Mouse (Mus musculus) MEL (cell line): ENCODE data around the gene Cort. TPM values are rescaled to one million over a fixed set of nuclear protein-coding genes. Genes with fewer than 3 reads are reported as not detected.
"Not testable (repeated sequence)": the region's sequence is repeated elsewhere in the genome, so short reads cannot be mapped to it uniquely, and the experiment has no call there.

Experiments used
- DNase-seq: peaks from one replicate; pipeline ENCODE4 v3.0.0; 2011; ENCODE audit warnings: low read depth, low spot score
- H3K27ac ChIP-seq: 2 replicates; pipeline ENCODE4 v1.5.1; 2012; ENCODE audit warnings: low read depth, mild to moderate bottlenecking, control low read depth, low read length, moderate library complexity; ENCODE audit not compliant: control insufficient read depth
- H3K27me3 ChIP-seq, 2 experiments: fragments of 150-350 bp in 1 of 2; sonication (generic) in 1 of 2; 2 replicates each; pipeline ENCODE4 v1.6.1; 2012; ENCODE audit warnings: low read length in 2 of 2, mild to moderate bottlenecking in 2 of 2, improper control_type of control experiment in 1 of 2, moderate library complexity in 1 of 2; ENCODE audit not compliant: insufficient read depth in 2 of 2, control insufficient read depth in 1 of 2
- H3K36me3 ChIP-seq, 2 experiments: 2 replicates each; pipeline ENCODE4 v1.6.1; 2012 to 2014; ENCODE audit warnings: low read length in 2 of 2, improper control_type of control experiment in 1 of 2, inconsistent platforms in 1 of 2, mild to moderate bottlenecking in 1 of 2; ENCODE audit not compliant: insufficient read depth in 2 of 2, control insufficient read depth in 1 of 2
- H3K4me1 ChIP-seq, 2 experiments: fragments of 150-350 bp in 1 of 2; sonication (generic) in 1 of 2; 2 replicates each; pipeline ENCODE4 v1.6.1; 2012; ENCODE audit warnings: low read length in 2 of 2, improper control_type of control experiment in 1 of 2, mild to moderate bottlenecking in 1 of 2; ENCODE audit not compliant: insufficient read depth in 2 of 2, control insufficient read depth in 1 of 2
- H3K4me3 ChIP-seq, 2 experiments: fragments of 150-350 bp in 1 of 2; sonication (generic) in 1 of 2; 2 replicates each; pipeline ENCODE4 v1.5.1; 2012; ENCODE audit warnings: low read depth in 2 of 2, low read length in 2 of 2, mild to moderate bottlenecking in 2 of 2, moderate library complexity in 2 of 2, control low read depth in 1 of 2, improper control_type of control experiment in 1 of 2; ENCODE audit not compliant: control insufficient read depth in 1 of 2, insufficient read depth in 1 of 2
- H3K79me2 ChIP-seq: 2 replicates; pipeline ENCODE4 v1.6.1; 2012; ENCODE audit warnings: mild to moderate bottlenecking, low read length, moderate library complexity; ENCODE audit not compliant: control insufficient read depth, poor library complexity, insufficient read depth
- H3K9ac ChIP-seq: 2 replicates; pipeline ENCODE4 v1.6.1; 2012; ENCODE audit warnings: low read depth, mild to moderate bottlenecking, control low read depth, low read length, moderate library complexity; ENCODE audit not compliant: control insufficient read depth, poor library complexity, severe bottlenecking
- H3K9me3 ChIP-seq: fragments of 150-350 bp; sonication (generic); replicated peaks from 2 replicates; pipeline ENCODE4 v1.6.1; 2012; ENCODE audit warnings: mild to moderate bottlenecking, low read length, improper control_type of control experiment, moderate library complexity; ENCODE audit not compliant: insufficient read depth
- CHD1 ChIP-seq: IDR thresholded peaks from 2 replicates; pipeline ENCODE4 v1.6.1; 2012; ENCODE audit warnings: low read depth, mild to moderate bottlenecking, inconsistent platforms, low read length, improper control_type of control experiment
- CHD2 ChIP-seq: IDR thresholded peaks from 2 replicates; pipeline ENCODE4 v1.6.1; 2011; ENCODE audit warnings: low read length, improper control_type of control experiment
- CTCF ChIP-seq, 3 experiments: IDR thresholded peaks in 2 of 3; conservative IDR thresholded peaks in 1 of 3; 2 replicates each; pipeline ENCODE4 v1.5.1; 2011 to 2012; ENCODE audit warnings: low read length in 3 of 3, low read depth in 2 of 3, mild to moderate bottlenecking in 2 of 3, improper control_type of control experiment in 1 of 3, inconsistent platforms in 1 of 3, mixed read lengths in 1 of 3, moderate library complexity in 1 of 3; ENCODE audit not compliant: control insufficient read depth in 1 of 3, insufficient read depth in 1 of 3, poor library complexity in 1 of 3, severe bottlenecking in 1 of 3
- E2F4 ChIP-seq: IDR thresholded peaks from 2 replicates; pipeline ENCODE4 v1.6.1; 2011; ENCODE audit warnings: low read depth, low read length, improper control_type of control experiment, borderline replicate concordance
- ELF1 ChIP-seq: IDR thresholded peaks from 2 replicates; pipeline ENCODE4 v1.6.1; 2014; ENCODE audit warnings: low read depth, mild to moderate bottlenecking, inconsistent platforms, low read length, improper control_type of control experiment, moderate library complexity
- EP300 ChIP-seq, 2 experiments: IDR thresholded peaks; 2 replicates each; pipeline ENCODE4 v1.6.1; 2011; ENCODE audit warnings: improper control_type of control experiment in 2 of 2, low read length in 2 of 2, low read depth in 1 of 2, mild to moderate bottlenecking in 1 of 2
- GABPA ChIP-seq: IDR thresholded peaks from 2 replicates; pipeline ENCODE4 v1.6.1; 2012; ENCODE audit warnings: low read depth, mild to moderate bottlenecking, inconsistent platforms, low read length, improper control_type of control experiment, moderate library complexity
- GATA1 ChIP-seq: IDR thresholded peaks from 2 replicates; pipeline ENCODE4 v1.6.1; 2011; ENCODE audit warnings: low read depth, low read length, improper control_type of control experiment
- HCFC1 ChIP-seq: IDR thresholded peaks from 2 replicates; pipeline ENCODE4 v1.6.1; 2012; ENCODE audit warnings: low read depth, mild to moderate bottlenecking, inconsistent platforms, low read length, improper control_type of control experiment, moderate library complexity
- KAT2A ChIP-seq: conservative IDR thresholded peaks from 2 replicates; pipeline ENCODE4 v1.6.1; 2012; ENCODE audit warnings: low read depth, low read length, improper control_type of control experiment, inconsistent platforms
- MAX ChIP-seq: IDR thresholded peaks from 2 replicates; pipeline ENCODE4 v1.6.1; 2011; ENCODE audit warnings: low read length, improper control_type of control experiment
- MXI1 ChIP-seq: IDR thresholded peaks from 2 replicates; pipeline ENCODE4 v1.6.1; 2011; ENCODE audit warnings: mild to moderate bottlenecking, low read depth, low read length, improper control_type of control experiment
- MYB ChIP-seq: IDR thresholded peaks from 2 replicates; pipeline ENCODE4 v1.6.1; 2011; ENCODE audit warnings: mild to moderate bottlenecking, low read depth, low read length, improper control_type of control experiment
- NELFE ChIP-seq: IDR thresholded peaks from 2 replicates; pipeline ENCODE4 v1.6.1; 2011; ENCODE audit warnings: low read depth, low read length, improper control_type of control experiment
- NRF1 ChIP-seq: IDR thresholded peaks from 2 replicates; pipeline ENCODE4 v1.6.1; 2014; ENCODE audit warnings: low read depth, mild to moderate bottlenecking, inconsistent platforms, low read length, improper control_type of control experiment, moderate library complexity; ENCODE audit not compliant: poor library complexity, insufficient read depth, severe bottlenecking
- POLR2A ChIP-seq, 2 experiments: IDR thresholded peaks; 2 replicates each; pipeline ENCODE4 v1.6.1; 2011 to 2012; ENCODE audit warnings: low read length in 2 of 2, mild to moderate bottlenecking in 2 of 2, control low read depth in 1 of 2, improper control_type of control experiment in 1 of 2, low read depth in 1 of 2, moderate library complexity in 1 of 2; ENCODE audit not compliant: control insufficient read depth in 1 of 2, insufficient read depth in 1 of 2, poor library complexity in 1 of 2
- RCOR1 ChIP-seq: IDR thresholded peaks from 2 replicates; pipeline ENCODE4 v1.6.1; 2012; ENCODE audit warnings: low read depth, mild to moderate bottlenecking, inconsistent platforms, low read length, improper control_type of control experiment
- SIN3A ChIP-seq: IDR thresholded peaks from 2 replicates; pipeline ENCODE4 v1.6.1; 2012; ENCODE audit warnings: low read length, improper control_type of control experiment, inconsistent platforms
- SMC3 ChIP-seq: IDR thresholded peaks from 2 replicates; pipeline ENCODE4 v1.6.1; 2011; ENCODE audit warnings: low read depth, low read length, improper control_type of control experiment
- TCF12 ChIP-seq: IDR thresholded peaks from 2 replicates; pipeline ENCODE4 v1.6.1; 2014; ENCODE audit warnings: low read depth, mild to moderate bottlenecking, inconsistent platforms, low read length, improper control_type of control experiment, moderate library complexity
- UBTF ChIP-seq: IDR thresholded peaks from 2 replicates; pipeline ENCODE4 v1.6.1; 2012; ENCODE audit warnings: low read depth, mild to moderate bottlenecking, inconsistent platforms, low read length, improper control_type of control experiment, moderate library complexity, borderline replicate concordance; ENCODE audit not compliant: insufficient read depth
- USF2 ChIP-seq, 2 experiments: IDR thresholded peaks; 2 replicates each; pipeline ENCODE4 v1.6.1; 2011 to 2012; ENCODE audit warnings: improper control_type of control experiment in 2 of 2, low read length in 2 of 2, borderline replicate concordance in 1 of 2, inconsistent platforms in 1 of 2, low read depth in 1 of 2, mild to moderate bottlenecking in 1 of 2; ENCODE audit not compliant: insufficient read depth in 1 of 2
- ZKSCAN1 ChIP-seq: IDR thresholded peaks from 2 replicates; pipeline ENCODE4 v1.6.1; 2012; ENCODE audit warnings: low read depth, mild to moderate bottlenecking, inconsistent platforms, low read length, improper control_type of control experiment, moderate library complexity
- ZNF384 ChIP-seq: IDR thresholded peaks from 2 replicates; pipeline ENCODE4 v1.6.1; 2012; ENCODE audit warnings: low read depth, mild to moderate bottlenecking, inconsistent platforms, low read length, improper control_type of control experiment
- polyA plus RNA-seq, 2 experiments: library from polyadenylated mRNA; stranded (reverse) in 1 of 2; unstranded in 1 of 2; fragments of >175 nt in 1 of 2; fragments of >200 nt in 1 of 2; gene quantifications; 2 replicates each; pipeline versions ENCODE4 v1.2.1 to v1.2.4; 2012; ENCODE audit warnings: low replicate concordance in 2 of 2, low read depth in 1 of 2; ENCODE audit not compliant: insufficient read length in 2 of 2, insufficient read depth in 1 of 2, missing spikeins in 1 of 2
- total RNA-seq: library from RNA; depleted of rRNA; stranded (reverse); fragments of 300-350 nt; gene quantifications from 2 replicates; pipeline ENCODE4 v1.2.3, GENCODE M21; 2012

Gene Cort
- total and polyA plus RNA-seq, 3 experiments: 0.39 to 2.0 TPM; not detected in 1

DNA sequence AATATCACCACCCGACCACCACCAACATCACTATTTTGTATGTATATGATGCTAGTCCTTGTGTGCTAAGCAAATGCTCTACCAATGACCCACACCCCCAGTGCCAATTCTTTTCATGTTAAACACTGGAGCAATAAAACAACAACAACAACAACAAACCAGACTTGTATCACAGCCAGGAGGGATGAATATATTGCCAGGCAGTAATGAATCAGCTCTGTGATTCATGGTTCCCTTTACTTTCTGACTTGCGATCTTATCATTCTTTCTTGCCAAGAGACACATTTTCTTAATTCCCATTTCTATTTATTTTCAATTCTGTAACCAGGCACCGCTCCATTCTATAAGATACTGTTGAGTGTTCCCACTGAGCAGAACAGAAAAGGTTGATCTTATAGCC is 25.1 kb downstream of the Cort start:
- H3K27ac ChIP-seq: no peak overlapping the region
- peaks cover 0 to 16% of the 10 kb centered on the region in 2 experiments; a peak in 2 of 4 replicates for H3K36me3 ChIP-seq
- H3K4me3 ChIP-seq: no peak overlapping the region
- peaks cover 17% of the 10 kb centered on the region for H3K79me2 ChIP-seq
- TF ChIP-seq SIN3A: no peak
- 0 out of 4 replicates have a peak, but pooled peaks of 1 of the 2 experiments have one; percentile 5 for TF ChIP-seq EP300 (IDR thresholded peaks at IDR 0.05; ENCODE audit: low read depth in 1 of 2, low read length in 2 of 2)
- TF ChIP-seq, all 39 proteins: peak for 1
- DNase-seq: no peak
- Histone ChIP-seq H3K9ac (no peak overlapping the region), H3K4me1 (peaks cover 6 to 18% of the 10 kb centered on the region in 2 experiments), H3K9me3 (no peaks in the 10 kb centered on the region), H3K27me3 (no peaks in the 10 kb centered on the region)

- H3K27me3 ChIP-seq, H3K9ac ChIP-seq, H3K27ac ChIP-seq, H3K4me3 ChIP-seq, H3K9me3 ChIP-seq, DNase-seq: not testable (repeated sequence)
- Histone ChIP-seq H3K4me1 (peaks cover 6 to 22% of the 10 kb centered on the region in 2 experiments), H3K79me2 (peaks cover 23% of the 10 kb centered on the region), H3K36me3 (peaks cover 0 to 16% of the 10 kb centered on the region in 2 experiments; a peak in 2 of 4 replicates)
These were observed 26.1 kb downstream of the Cort start for GRCm38 (mm10) chr4:149100449-149100848.

- H3K9me3 ChIP-seq: no peaks in the 10 kb centered on the region
- H3K27ac ChIP-seq: peak within 1 kb of the TSS; percentile 43
- H3K27me3 ChIP-seq: no peaks in the 10 kb centered on the region
- peak within 1 kb of the TSS; percentile 89 for H3K9ac ChIP-seq
- H3K36me3 ChIP-seq: peaks cover 0 to 16% of the 10 kb centered on the region in 2 experiments; a peak in 2 of 4 replicates
- H3K4me3 ChIP-seq: peak within 1 kb of the TSS; percentile 86 to 90
- peak; percentile 94 for DNase-seq
- H3K79me2 ChIP-seq: peaks cover 24% of the 10 kb centered on the region
- peaks cover 3 to 18% of the 10 kb centered on the region in 2 experiments for H3K4me1 ChIP-seq
- TF ChIP-seq ZKSCAN1: no peak
- peak; percentile 86 for TF ChIP-seq CHD2
- TF ChIP-seq E2F4: peak; percentile 65; the same call in 1 of the 2 replicates
- TF ChIP-seq TCF12: peak; percentile 81
- TF ChIP-seq UBTF: no peak
- no peak for TF ChIP-seq USF2 (IDR thresholded peaks at IDR 0.05; ENCODE audit: borderline replicate concordance in 1 of 2, insufficient read depth in 1 of 2, low read depth in 1 of 2, low read length in 2 of 2)
- peak; percentile 99 for TF ChIP-seq SIN3A
- peak; percentile 99 for TF ChIP-seq HCFC1
- TF ChIP-seq SMC3: no peak
- TF ChIP-seq GABPA: no peak
- no peak for TF ChIP-seq MYB
- peak; percentile 88 for TF ChIP-seq MXI1
- TF ChIP-seq ELF1: peak; percentile 71
- TF ChIP-seq KAT2A: peak; percentile 93
- 0 out of 4 replicates have a peak, but pooled peaks of 1 of the 2 experiments have one; percentile 12 for TF ChIP-seq EP300 (IDR thresholded peaks at IDR 0.05; ENCODE audit: low read depth in 1 of 2, low read length in 2 of 2)
- TF ChIP-seq GATA1: no peak
- peak; percentile 64 to 72 for TF ChIP-seq POLR2A (IDR thresholded peaks at IDR 0.05; ENCODE audit: control insufficient read depth in 1 of 2, insufficient read depth in 1 of 2, low read depth in 1 of 2, low read length in 2 of 2, poor library complexity in 1 of 2)
- TF ChIP-seq NRF1: peak; percentile 48; the same call in 1 of the 2 replicates
- peak; percentile 26; the same call in 1 of the 2 replicates for TF ChIP-seq MAX
- TF ChIP-seq CTCF (IDR thresholded peaks at IDR 0.05 in 2 of 3, conservative IDR thresholded peaks at IDR 0.05 in 1 of 3; ENCODE audit: control insufficient read depth in 1 of 3, insufficient read depth in 1 of 3, low read depth in 2 of 3, low read length in 3 of 3, poor library complexity in 1 of 3, severe bottlenecking in 1 of 3): no peak
- no peak for TF ChIP-seq CHD1
- peak; percentile 71 for TF ChIP-seq NELFE
- TF ChIP-seq ZNF384: 0 out of 2 replicates have a peak, but pooled peaks have one; percentile 56
- no peak for TF ChIP-seq RCOR1
These were observed 27.1 kb downstream of the Cort start, which contains the start of gene Pex14 for GRCm38 (mm10) chr4:149099369-149100017. Pex14 (minus strand) TSS chr4:149099876.
